Mouse (Mus musculus) neural tube, embryonic 11.5 days (tissue): Measurements from ENCODE around the gene Ndufs6. TPM values are rescaled to one million over a fixed set of nuclear protein-coding genes. Genes with fewer than 3 reads are reported as not detected.

ENCODE experiments used
- ATAC-seq: fragments of 200-750 bp; cut with Nextera tagmentation; 2 replicates; pipeline ENCODE4 v1.8.0; 2017; ENCODE audit warnings: moderate number of reproducible peaks, mild to moderate bottlenecking, moderate TSS enrichment, moderate library complexity; ENCODE audit not compliant: insufficient read depth, low FRiP score, low TSS enrichment
- DNase-seq: peaks from one replicate; pipeline ENCODE4 v3.0.0-alpha.2; 2015; ENCODE audit warnings: low spot score
- H3K27ac ChIP-seq: fragments of 300-500 bp; sonication (generic); 2 replicates; pipeline ENCODE4 v1.5.1; 2014; ENCODE audit warnings: low read depth, mild to moderate bottlenecking, low read length
- H3K27me3 ChIP-seq: fragments of 300-500 bp; sonication (generic); 2 replicates; pipeline ENCODE4 v1.6.1; 2014; ENCODE audit warnings: mild to moderate bottlenecking, low read length, mixed read lengths; ENCODE audit not compliant: control insufficient read depth, insufficient read depth
- H3K36me3 ChIP-seq: fragments of 300-500 bp; sonication (generic); 2 replicates; pipeline ENCODE4 v1.6.1; 2014; ENCODE audit warnings: mild to moderate bottlenecking, low read length, moderate library complexity, mixed read lengths; ENCODE audit not compliant: control insufficient read depth, insufficient read depth
- H3K4me1 ChIP-seq: fragments of 300-500 bp; sonication (generic); 2 replicates; pipeline ENCODE4 v1.6.1; 2014; ENCODE audit warnings: low read length, mixed read lengths; ENCODE audit not compliant: control insufficient read depth, insufficient read depth
- H3K4me2 ChIP-seq: fragments of 300-500 bp; sonication (generic); 2 replicates; pipeline ENCODE4 v1.6.1; 2014; ENCODE audit warnings: low read depth, mild to moderate bottlenecking, moderate library complexity
- H3K4me3 ChIP-seq: fragments of 300-500 bp; sonication (generic); 2 replicates; pipeline ENCODE4 v1.5.1; 2014; ENCODE audit warnings: low read depth, low read length
- H3K9ac ChIP-seq: fragments of 300-500 bp; sonication (generic); 2 replicates; pipeline ENCODE4 v1.6.1; 2014; ENCODE audit warnings: mild to moderate bottlenecking, low read length
- H3K9me3 ChIP-seq: fragments of 300-500 bp; sonication (generic); 2 replicates; pipeline ENCODE4 v1.6.1; 2016; ENCODE audit warnings: low read length; ENCODE audit not compliant: control insufficient read depth
- WGBS: fragments of 180-500 bp; shearing (Covaris S2); extraction: QIAGEN DNeasy Blood & Tissue Kit; methylation state at CpG from one replicate; pipeline ENCODE4 v1.1.7; 2014; 5-methylcytosine and 5-hydroxymethylcytosine counted together
- polyA plus RNA-seq: library from polyadenylated mRNA; unstranded; fragments of >200 nt; fragmentation: Nextera tagmentation; extraction: Ambion mirVana; gene quantifications from 2 replicates; pipeline ENCODE4 v1.2.1, GENCODE M21; 2014

Ndufs6 gene
- polyA plus RNA-seq, 1 experiment from 2014 or later: 304 TPM

DNA sequence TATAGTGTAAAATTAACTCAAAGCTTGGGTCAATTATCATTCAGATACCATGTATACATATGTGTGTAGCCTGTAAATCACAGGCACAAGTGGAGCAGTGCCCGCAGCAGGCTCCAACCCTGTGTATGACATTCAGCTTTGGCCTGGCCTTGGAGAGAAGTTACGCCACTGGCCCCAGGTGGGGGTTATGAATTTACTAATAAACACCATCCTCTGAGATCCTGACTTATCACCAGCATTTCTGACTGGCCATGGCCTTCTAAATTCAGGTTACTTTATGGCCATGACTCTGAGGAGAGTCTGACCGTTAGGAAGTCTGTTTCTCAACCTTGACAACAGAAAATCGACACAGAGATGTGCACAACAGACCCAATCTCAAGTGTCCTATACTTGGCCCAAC is 4.9 kb downstream of the Ndufs6 start:
- DNase-seq (no peak), ATAC-seq (no peak)
- Histone ChIP-seq H3K9me3 (no peaks in the 10 kb centered on the region), H3K4me3 (no peak overlapping the region), H3K9ac (no peak overlapping the region), H3K27ac (no peak overlapping the region), H3K27me3 (no peaks in the 10 kb centered on the region), H3K36me3 (peaks cover 9% of the 10 kb centered on the region), H3K4me2 (no peak overlapping the region), H3K4me1 (no peaks in the 10 kb centered on the region)
- 94% methylated on average over 4 of the region's 4 CpGs for WGBS

DNA sequence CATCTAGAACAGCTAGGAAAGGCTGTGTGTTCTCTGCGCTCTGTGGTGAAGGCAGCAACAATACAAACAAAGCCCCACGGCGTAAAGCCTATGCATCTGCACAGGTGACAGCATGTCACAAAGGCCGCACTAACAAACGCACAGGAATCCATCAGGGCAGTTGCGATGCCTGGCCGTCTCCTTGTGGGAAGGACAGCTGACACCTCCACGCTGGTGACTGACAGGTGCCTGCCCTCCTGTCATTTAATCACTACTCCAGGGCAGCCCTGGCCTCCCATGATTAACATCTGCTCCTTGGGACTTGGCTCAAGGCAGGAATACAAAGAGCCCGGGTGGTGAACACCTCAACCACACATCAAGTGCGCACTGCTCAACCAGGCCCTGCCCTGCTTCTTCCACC is 5.7 kb downstream of the Ndufs6 start:
- no peak for DNase-seq
- Histone ChIP-seq H3K4me2 (no peak overlapping the region), H3K27me3 (no peaks in the 10 kb centered on the region), H3K4me3 (no peak overlapping the region), H3K4me1 (no peaks in the 10 kb centered on the region), H3K27ac (no peak overlapping the region), H3K9me3 (no peaks in the 10 kb centered on the region), H3K36me3 (peaks cover 13% of the 10 kb centered on the region), H3K9ac (no peak overlapping the region)
- no peak for ATAC-seq
- 91% methylated on average over 10 of the region's 10 CpGs for WGBS

DNA sequence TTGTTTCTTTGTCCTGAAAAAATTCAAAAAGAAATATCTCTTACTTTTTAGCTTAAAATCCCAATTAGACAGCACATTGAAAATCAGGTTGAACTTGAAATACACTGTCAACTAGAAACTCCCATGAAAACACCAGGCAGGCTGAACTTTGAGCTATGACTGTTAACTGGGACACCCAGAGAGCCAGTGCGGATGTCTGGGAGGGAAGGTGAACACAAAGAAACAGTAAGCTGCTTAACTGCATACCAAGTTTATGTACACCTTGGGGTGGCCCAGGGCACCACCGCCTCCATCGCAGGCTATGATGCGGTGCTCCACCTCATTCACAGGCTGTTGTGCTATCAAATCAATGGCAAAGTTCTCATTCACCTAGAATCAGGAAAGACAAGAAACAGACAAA is 8.3 kb downstream of the Ndufs6 start:
- Histone ChIP-seq H3K4me3 (no peak overlapping the region), H3K4me1 (no peaks in the 10 kb centered on the region), H3K27ac (no peak overlapping the region), H3K36me3 (peaks cover 19% of the 10 kb centered on the region), H3K4me2 (no peak overlapping the region), H3K9me3 (no peaks in the 10 kb centered on the region), H3K27me3 (no peaks in the 10 kb centered on the region), H3K9ac (no peak overlapping the region)
- 96% methylated on average over 4 of the region's 4 CpGs for WGBS
- ATAC-seq: no peak
- no peak for DNase-seq

DNA sequence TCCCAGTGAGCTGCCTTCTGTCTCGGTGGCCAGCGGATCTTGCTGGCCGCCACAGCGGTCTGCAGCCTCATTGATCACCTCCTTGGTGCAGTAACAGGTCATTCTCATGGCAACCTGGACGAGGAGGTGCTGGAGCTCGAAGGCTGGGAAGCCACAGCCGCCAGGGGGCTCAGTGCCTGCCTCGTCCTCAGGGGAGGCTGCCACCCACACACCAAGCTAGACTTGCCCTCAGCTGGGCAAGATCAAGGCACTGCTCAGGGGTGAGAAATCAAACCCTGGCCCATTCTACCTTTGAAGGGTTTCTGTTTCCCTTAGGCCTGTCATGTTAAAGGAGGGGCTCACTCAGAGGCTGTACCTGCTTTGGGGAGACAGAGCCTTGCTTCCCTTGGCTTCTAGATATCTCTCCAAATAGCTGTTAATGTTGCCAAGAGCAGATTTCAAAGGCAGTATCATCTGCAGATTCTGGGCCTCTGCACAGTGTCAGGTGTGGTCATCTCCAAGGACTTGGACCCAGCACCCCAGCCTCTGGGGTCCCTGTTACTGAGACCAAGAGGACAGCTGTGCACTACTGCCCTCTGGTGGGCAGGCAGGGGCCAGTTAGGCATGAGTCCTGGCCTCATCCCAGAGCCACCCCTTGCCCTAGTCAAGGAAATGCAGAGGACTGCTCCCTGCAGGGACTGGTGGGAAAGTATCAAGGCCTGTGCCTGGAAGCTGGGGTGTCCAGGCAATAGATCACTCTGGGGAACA is 18.0 kb downstream of the Ndufs6 start:
- Histone ChIP-seq H3K27me3 (no peaks in the 10 kb centered on the region), H3K27ac (no peak overlapping the region), H3K4me3 (no peak overlapping the region), H3K9me3 (no peaks in the 10 kb centered on the region), H3K4me1 (no peaks in the 10 kb centered on the region), H3K36me3 (no peaks in the 10 kb centered on the region), H3K9ac (no peak overlapping the region), H3K4me2 (no peak overlapping the region)
- 24% methylated on average over 8 of the region's 8 CpGs for WGBS
- peak; percentile 72 for DNase-seq
- peak; percentile 74; the same call in 1 of the 2 replicates for ATAC-seq

DNA sequence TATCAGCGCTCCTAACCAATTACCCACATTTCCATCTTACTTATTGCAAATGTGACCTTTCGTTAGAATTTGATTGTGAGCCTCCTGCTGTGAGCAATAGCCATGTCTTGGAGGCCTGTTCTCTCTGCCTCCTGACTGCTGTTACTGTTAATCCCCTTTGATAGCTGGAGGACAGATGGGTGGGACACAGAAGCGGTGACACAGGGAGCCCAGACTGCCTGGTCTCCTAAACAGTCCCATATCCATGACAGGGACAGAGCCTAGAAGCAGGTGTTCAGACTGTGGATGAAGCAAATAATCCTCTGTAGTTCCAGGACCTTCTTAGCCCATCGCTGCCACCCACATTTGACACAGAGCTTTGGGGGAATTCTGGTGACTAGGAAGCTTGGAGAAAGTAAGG is 21.9 kb downstream of the Ndufs6 start:
- H3K4me3 ChIP-seq: no peak overlapping the region
- no peak overlapping the region for H3K4me2 ChIP-seq
- no peak overlapping the region for H3K9ac ChIP-seq
- H3K27me3 ChIP-seq: no peaks in the 10 kb centered on the region
- no peaks in the 10 kb centered on the region for H3K36me3 ChIP-seq
- no peaks in the 10 kb centered on the region for H3K9me3 ChIP-seq
- no peaks in the 10 kb centered on the region for H3K4me1 ChIP-seq
- no peak for ATAC-seq
- WGBS: 71% methylated on average over 4 of the region's 4 CpGs
- H3K27ac ChIP-seq: no peak overlapping the region
- DNase-seq: no peak

DNA sequence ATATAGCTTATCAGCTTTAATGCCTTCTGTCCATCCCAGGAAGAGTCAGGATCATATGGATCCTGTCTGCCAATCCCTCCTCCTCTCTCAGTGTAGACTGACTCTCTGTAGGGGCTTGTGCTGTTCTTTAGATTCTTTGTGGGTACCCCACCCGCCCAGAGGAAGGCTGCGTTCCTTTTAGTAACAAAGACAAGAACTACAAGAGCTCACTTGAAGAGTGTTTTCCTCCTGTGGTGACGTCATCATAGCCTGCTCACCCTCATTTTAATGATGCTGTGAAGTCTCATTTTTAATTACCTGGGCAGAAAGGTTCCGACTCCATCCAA is 22.3 kb downstream of the Ndufs6 start:
- no peaks in the 10 kb centered on the region for H3K4me1 ChIP-seq
- no peaks in the 10 kb centered on the region for H3K36me3 ChIP-seq
- no peaks in the 10 kb centered on the region for H3K27me3 ChIP-seq
- ATAC-seq: no peak
- no peak for DNase-seq
- no peaks in the 10 kb centered on the region for H3K9me3 ChIP-seq
- H3K4me3 ChIP-seq: no peak overlapping the region
- H3K9ac ChIP-seq: no peak overlapping the region
- WGBS: 54% methylated on average over 4 of the region's 4 CpGs
- H3K27ac ChIP-seq: no peak overlapping the region
- no peak overlapping the region for H3K4me2 ChIP-seq

DNA sequence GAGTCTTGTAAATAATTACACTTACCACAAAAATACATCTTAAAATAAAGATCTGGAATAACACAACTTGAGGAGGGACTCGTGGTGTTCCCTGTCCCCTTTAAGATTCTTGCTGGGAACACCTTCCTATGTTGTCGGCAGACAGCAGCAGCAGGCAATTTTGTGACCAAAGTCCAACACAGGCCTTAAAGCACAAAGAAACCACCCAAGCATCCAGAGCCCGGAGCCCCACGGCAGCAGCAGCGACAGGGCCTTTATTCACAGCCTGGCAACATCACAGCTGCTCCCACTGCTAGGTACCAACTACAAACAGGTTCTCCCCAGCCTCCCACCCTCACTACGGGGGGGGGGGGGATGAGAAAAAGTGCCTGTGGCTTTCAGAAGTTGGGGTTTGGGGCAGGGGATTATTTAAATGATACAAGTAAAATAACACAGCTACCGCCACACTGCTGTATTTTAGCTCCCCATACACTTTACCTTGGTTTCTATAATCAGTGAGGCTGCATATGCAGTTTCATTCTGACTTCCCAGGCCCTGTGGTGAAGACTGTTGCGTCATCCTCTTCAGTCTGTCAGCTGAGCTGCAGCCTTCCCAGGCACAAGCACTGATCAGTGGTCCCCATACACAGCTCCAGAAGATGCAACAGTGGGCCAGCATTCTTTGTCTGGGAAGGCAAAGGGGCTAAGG is 22.8 kb downstream of the Ndufs6 start:
- no peak overlapping the region for H3K27ac ChIP-seq
- H3K4me2 ChIP-seq: no peak overlapping the region
- no peaks in the 10 kb centered on the region for H3K36me3 ChIP-seq
- no peak overlapping the region for H3K9ac ChIP-seq
- H3K4me1 ChIP-seq: no peaks in the 10 kb centered on the region
- DNase-seq (peak; percentile 29), ATAC-seq (no peak)
- WGBS: 49% methylated on average over 7 of the region's 8 CpGs
- H3K27me3 ChIP-seq: no peaks in the 10 kb centered on the region
- no peak overlapping the region for H3K4me3 ChIP-seq
- H3K9me3 ChIP-seq: no peaks in the 10 kb centered on the region

DNA sequence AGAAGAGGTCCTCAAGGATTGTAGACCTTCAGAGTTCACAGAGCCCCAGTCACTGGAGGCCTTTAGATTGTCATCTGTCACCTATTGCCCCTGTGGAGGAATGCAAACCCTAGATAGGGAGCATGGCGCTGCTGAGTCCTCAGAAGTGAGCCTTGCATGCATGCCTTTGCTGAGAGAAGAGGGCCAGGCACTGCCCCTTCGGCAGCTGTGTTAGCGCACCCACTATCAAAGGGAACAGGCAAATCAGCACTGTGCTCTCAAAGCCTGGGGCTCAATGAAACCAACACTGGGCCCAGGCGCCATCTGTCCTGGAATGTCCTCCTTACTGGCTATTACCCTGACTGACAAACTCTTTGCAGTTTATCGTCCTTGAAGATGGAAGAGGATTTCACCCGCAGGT is 23.6 kb downstream of the Ndufs6 start:
- Histone ChIP-seq H3K27me3 (no peaks in the 10 kb centered on the region), H3K9ac (no peak overlapping the region), H3K9me3 (no peaks in the 10 kb centered on the region), H3K27ac (no peak overlapping the region), H3K4me1 (no peaks in the 10 kb centered on the region), H3K4me2 (no peak overlapping the region), H3K36me3 (no peaks in the 10 kb centered on the region), H3K4me3 (no peak overlapping the region)
- ATAC-seq (no peak), DNase-seq (no peak)
- 50% methylated on average over 6 of the region's 6 CpGs for whole genome bisulfite sequencing

DNA sequence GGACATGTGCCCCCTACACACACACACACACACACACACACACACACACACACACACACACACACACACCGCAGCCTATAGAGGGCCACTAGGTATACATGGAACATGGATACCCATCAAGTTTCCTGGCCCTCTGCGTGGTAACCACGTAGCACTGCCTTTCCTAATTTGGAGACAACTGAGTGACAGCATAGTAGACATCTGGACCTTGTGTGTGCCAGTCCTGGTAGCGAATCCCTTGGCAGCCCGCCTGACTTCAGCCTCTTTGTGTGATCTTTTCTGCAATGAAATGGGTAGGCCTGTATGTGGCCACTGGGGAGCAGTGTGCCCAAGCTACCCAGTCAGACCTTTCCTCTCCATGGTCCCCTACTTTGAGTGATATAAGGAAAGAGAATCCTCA is 29.0 kb downstream of the Ndufs6 start:
- Histone ChIP-seq H3K27me3 (no peaks in the 10 kb centered on the region), H3K36me3 (no peaks in the 10 kb centered on the region), H3K4me3 (no peak overlapping the region), H3K4me2 (no peak overlapping the region), H3K4me1 (no peaks in the 10 kb centered on the region), H3K9me3 (no peaks in the 10 kb centered on the region), H3K27ac (no peak overlapping the region), H3K9ac (no peak overlapping the region)
- ATAC-seq (no peak), DNase-seq (no peak)
- 93% methylated on average over 5 of the region's 5 CpGs for WGBS
